Mouse (Mus musculus) CH12.LX (cell line): Measurements from ENCODE around the gene Med1.

Experiments
- E2F4 ChIP-seq: IDR thresholded peaks from 2 replicates; pipeline ENCODE4 v1.6.1; 2011; ENCODE audit warnings: low read depth, low read length, improper control_type of control experiment; ENCODE audit not compliant: insufficient replicate concordance
- PAX5 ChIP-seq: IDR thresholded peaks from 2 replicates; pipeline ENCODE4 v1.6.1; 2012; ENCODE audit warnings: low read length, inconsistent platforms, mixed read lengths
- TBP ChIP-seq: conservative IDR thresholded peaks from 2 replicates; pipeline ENCODE4 v1.6.1; 2011; ENCODE audit warnings: low read depth, low read length, improper control_type of control experiment

DNA sequence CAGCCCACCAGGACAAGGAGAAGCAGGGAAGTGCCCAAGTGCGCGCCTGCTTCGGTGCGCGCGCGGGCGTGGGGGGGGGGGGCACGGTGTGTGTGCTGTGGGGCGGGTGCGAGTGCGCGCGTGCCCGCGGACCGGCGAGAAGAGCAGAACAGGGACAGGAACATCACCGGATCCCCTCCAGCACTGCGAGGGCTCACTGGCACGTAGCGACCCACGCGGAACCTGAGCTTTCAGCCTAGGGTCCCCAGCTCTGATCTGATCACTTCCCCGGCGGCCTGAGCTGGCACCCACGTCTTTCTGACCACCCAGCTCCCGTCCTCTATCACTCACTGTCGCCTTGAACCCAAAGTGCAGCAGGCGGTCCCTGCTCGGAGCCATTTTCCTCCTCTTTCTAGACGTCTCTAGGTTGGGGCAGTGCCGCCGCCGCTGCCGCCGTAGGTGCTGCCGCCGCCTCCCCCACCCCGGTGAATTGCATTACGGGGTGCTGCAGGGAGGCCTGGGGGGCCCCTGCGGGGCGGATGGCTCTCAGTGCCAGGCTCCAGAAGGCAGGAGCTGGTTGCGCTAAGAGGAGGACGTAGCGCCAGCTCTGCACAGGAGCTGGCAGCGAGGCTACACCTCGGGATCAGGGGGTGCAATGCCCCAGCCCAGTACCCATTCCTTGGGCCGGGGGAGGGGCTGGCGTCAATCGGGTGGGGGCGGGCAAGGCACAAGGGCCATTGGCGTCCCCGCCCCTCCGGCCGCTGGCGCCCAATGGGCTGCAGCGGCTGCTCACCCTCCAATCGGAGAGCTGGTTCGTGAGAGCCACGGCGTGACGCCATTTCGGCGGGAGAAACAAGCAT is 43.1 kb downstream of the Med1 start, which contains the start of gene Fbxl20:
- TF ChIP-seq E2F4 (0 out of 2 replicates have a peak, but pooled peaks have one; percentile 88), PAX5 (no peak), TBP (no peak)
